In genomic region chr10:121800041-121800440, GRCm38 (mm10) we compare ENCODE assay signal across 18 mouse cellular contexts.
"Had no signal": no experiment of that assay in that cellular context is flagged by ENCODE, and none has a peak within 500 bp of the region (broad histone marks: within the 10 kb centered on the region; RNA-seq: fewer than 3 reads in every experiment).

No protein-coding gene starts in this region.

- H3K4me1 ChIP-seq: midbrain, embryonic 10.5 days; midbrain, embryonic 13.5 days; neural tube, embryonic 13.5 days; neural tube, embryonic 15.5 days had no signal

- DNase-seq: lung, adult 18-20 months; lung, embryonic 14.5 days; lung, postnatal 10 days; lung, postnatal 4 days; retina, postnatal 1 day; right cerebral cortex, adult 18-20 months; right cerebral cortex, postnatal 25 days; right cerebral cortex, postnatal 4 days; spleen, adult 18-20 months; thymus, adult 18-20 months; thymus, postnatal 14 days; thymus, postnatal 36 days had no signal

- ATAC-seq: midbrain, embryonic 13.5 days; midbrain, embryonic 16.5 days had no signal

- H3K9ac ChIP-seq: lung, embryonic 14.5 days; midbrain, embryonic 13.5 days; neural tube, embryonic 13.5 days; neural tube, embryonic 15.5 days had no signal

- H3K27me3 ChIP-seq: midbrain, embryonic 13.5 days; neural tube, embryonic 13.5 days; neural tube, embryonic 15.5 days had no signal

- H3K4me3 ChIP-seq: midbrain, embryonic 10.5 days; midbrain, embryonic 13.5 days; myocyte; neural tube, embryonic 13.5 days; neural tube, embryonic 15.5 days had no signal

- H3K4me2 ChIP-seq: lung, embryonic 14.5 days; midbrain, embryonic 13.5 days; neural tube, embryonic 13.5 days; neural tube, embryonic 15.5 days had no signal

- H3K9me3 ChIP-seq: midbrain, embryonic 10.5 days; midbrain, embryonic 13.5 days; neural tube, embryonic 13.5 days; neural tube, embryonic 15.5 days had no signal

- H3K27ac ChIP-seq: midbrain, embryonic 10.5 days; midbrain, embryonic 13.5 days; neural tube, embryonic 13.5 days; neural tube, embryonic 15.5 days had no signal
